Mouse (Mus musculus) spleen, postnatal 36 days (tissue): ENCODE results near the gene Nupr1.
A peak's percentile ranks its signal among the peaks of the same experiment; 100 is the strongest.
"Not testable (repeated sequence)": the region's sequence is repeated elsewhere in the genome, so short reads cannot be mapped to it uniquely, and the experiment has no call there.

Experiments
- DNase-seq, 2 experiments: peaks; one replicate each; pipeline ENCODE4 v3.0.0; 2022; ENCODE audit warnings: low spot score in 2 of 2, mixed read lengths in 1 of 2

Nupr1 gene

GRCm38 (mm10) chr7:126644345-126644744, 13.7 kb upstream of the Nupr1 start:
- no peak for DNase-seq

GRCm38 (mm10) chr7:126643244-126643617, 12.6 kb upstream of the Nupr1 start:
- DNase-seq = not testable (repeated sequence)

GRCm38 (mm10) chr7:126642545-126643243, 12.0 kb upstream of the Nupr1 start:
- DNase-seq = no peak

- peak; percentile 39 to 42 for DNase-seq
Measured at GRCm38 (mm10) chr7:126636733-126637520, 6.3 kb upstream of the Nupr1 start.

- no peak for DNase-seq
Measured at GRCm38 (mm10) chr7:126635375-126635774, 4.7 kb upstream of the Nupr1 start.

- no peak for DNase-seq
Measured at GRCm38 (mm10) chr7:126632478-126632877, 1.8 kb upstream of the Nupr1 start.

GRCm38 (mm10) chr7:126629915-126630314, 746 bp downstream of the Nupr1 start:
- no peak for DNase-seq

GRCm38 (mm10) chr7:126628111-126628510, 2.5 kb downstream of the Nupr1 start:
- no peak for DNase-seq

- no peak for DNase-seq
Measured at GRCm38 (mm10) chr7:126625807-126626600, 4.7 kb downstream of the Nupr1 start.

- peak; percentile 29 to 39 for DNase-seq
Measured at GRCm38 (mm10) chr7:126625369-126625768, 5.3 kb downstream of the Nupr1 start.

- DNase-seq = no peak
Measured at GRCm38 (mm10) chr7:126624774-126625173, 5.9 kb downstream of the Nupr1 start.

GRCm38 (mm10) chr7:126623381-126623780, 7.3 kb downstream of the Nupr1 start:
- DNase-seq = no peak

GRCm38 (mm10) chr7:126621452-126622359, 9.0 kb downstream of the Nupr1 start:
- DNase-seq = no peak

- DNase-seq = no peak
Measured at GRCm38 (mm10) chr7:126619559-126620275, 10.9 kb downstream of the Nupr1 start.

- DNase-seq = no peak
Measured at GRCm38 (mm10) chr7:126616707-126617106, 14.0 kb downstream of the Nupr1 start.

- DNase-seq = no peak
Measured at GRCm38 (mm10) chr7:126612736-126613135, 17.9 kb downstream of the Nupr1 start.

- DNase-seq = no peak
Measured at GRCm38 (mm10) chr7:126607796-126608195, 22.9 kb downstream of the Nupr1 start.

- no peak for DNase-seq
Measured at GRCm38 (mm10) chr7:126607064-126607463, 23.6 kb downstream of the Nupr1 start.

- no peak for DNase-seq
Measured at GRCm38 (mm10) chr7:126606611-126607010, 24.1 kb downstream of the Nupr1 start.

- DNase-seq = no peak
Measured at GRCm38 (mm10) chr7:126602650-126603049, 28.0 kb downstream of the Nupr1 start.

GRCm38 (mm10) chr7:126601896-126602295, 28.8 kb downstream of the Nupr1 start:
- no peak for DNase-seq
